Mouse (Mus musculus) hindbrain, embryonic 12.5 days (tissue): ENCODE results near the gene Sept4. TPM values are rescaled to one million over a fixed set of nuclear protein-coding genes. Genes with fewer than 3 reads are reported as not detected.

Experiments
- ATAC-seq: fragments of 200-750 bp; cut with Nextera tagmentation; 2 replicates; pipeline ENCODE4 v1.8.0; 2017; ENCODE audit warnings: moderate TSS enrichment; ENCODE audit not compliant: low FRiP score
- H3K27ac ChIP-seq: fragments of 300-500 bp; sonication (generic); 2 replicates; pipeline ENCODE4 v1.5.1; 2016; ENCODE audit warnings: mild to moderate bottlenecking
- H3K27me3 ChIP-seq: fragments of 300-500 bp; sonication (generic); 2 replicates; pipeline ENCODE4 v1.6.1; 2016; ENCODE audit warnings: mild to moderate bottlenecking
- H3K36me3 ChIP-seq: fragments of 300-500 bp; sonication (generic); 2 replicates; pipeline ENCODE4 v1.6.1; 2016; ENCODE audit warnings: mild to moderate bottlenecking
- H3K4me1 ChIP-seq: fragments of 300-500 bp; sonication (generic); 2 replicates; pipeline ENCODE4 v1.6.1; 2016
- H3K4me2 ChIP-seq: fragments of 300-500 bp; sonication (generic); replicated peaks from 2 replicates; pipeline ENCODE4 v1.6.1; 2016; ENCODE audit warnings: mild to moderate bottlenecking
- H3K4me3 ChIP-seq: fragments of 300-500 bp; sonication (generic); 2 replicates; pipeline ENCODE4 v1.5.1; 2016; ENCODE audit warnings: mild to moderate bottlenecking
- H3K9ac ChIP-seq: fragments of 300-500 bp; sonication (generic); 2 replicates; pipeline ENCODE4 v1.6.1; 2016; ENCODE audit warnings: mild to moderate bottlenecking, moderate library complexity
- H3K9me3 ChIP-seq: fragments of 300-500 bp; sonication (generic); replicated peaks from 2 replicates; pipeline ENCODE4 v1.6.1; 2016; ENCODE audit warnings: mild to moderate bottlenecking
- WGBS: fragments of 180-500 bp; shearing (Covaris S2); methylation state at CpG from one replicate; pipeline ENCODE4 v1.1.7; 2016; 5-methylcytosine and 5-hydroxymethylcytosine counted together
- polyA plus RNA-seq: library from polyadenylated mRNA; unstranded; fragments of >200 nt; fragmentation: Nextera tagmentation; extraction: Ambion mirVana; gene quantifications from 2 replicates; pipeline ENCODE4 v1.2.1, GENCODE M21; 2016

The Sept4 gene
- polyA plus RNA-seq, 1 experiment from 2014 or later: 13.1 TPM

GRCm38 (mm10) chr11:87581161-87581865 is 12.6 kb downstream of the Sept4 start:
- 83% methylated on average over 12 of the region's 12 CpGs for WGBS
- no peak for ATAC-seq

GRCm38 (mm10) chr11:87581933-87582710 is 13.4 kb downstream of the Sept4 start:
- WGBS: 82% methylated on average over 8 of the region's 8 CpGs
- H3K27me3 ChIP-seq: peaks cover 10% of the 10 kb centered on the region; the same call in 1 of the 2 replicates
- H3K36me3 ChIP-seq: no peaks in the 10 kb centered on the region
- H3K4me1 ChIP-seq: peaks cover 20% of the 10 kb centered on the region
- no peak overlapping the region for H3K4me2 ChIP-seq
- 0 out of 2 replicates have a peak overlapping the region, but pooled peaks have one; percentile 13 for H3K9ac ChIP-seq
- no peaks in the 10 kb centered on the region for H3K9me3 ChIP-seq
- no peak overlapping the region for H3K27ac ChIP-seq
- H3K4me3 ChIP-seq: no peak overlapping the region
- no peak for ATAC-seq

More at GRCm38 (mm10) chr11:87581161-87581865, 12.6 kb downstream of the Sept4 start:
- Histone ChIP-seq H3K9ac (no peak overlapping the region), H3K27ac (no peak overlapping the region), H3K4me1 (peaks cover 20% of the 10 kb centered on the region), H3K9me3 (no peaks in the 10 kb centered on the region), H3K36me3 (no peaks in the 10 kb centered on the region), H3K27me3 (peaks cover 13% of the 10 kb centered on the region; the same call in 1 of the 2 replicates), H3K4me3 (no peak overlapping the region), H3K4me2 (no peak overlapping the region)

- ATAC-seq: no peak
- Histone ChIP-seq H3K4me3 (no peak overlapping the region), H3K27me3 (peaks cover 10% of the 10 kb centered on the region; the same call in 1 of the 2 replicates), H3K4me2 (no peak overlapping the region), H3K9me3 (no peaks in the 10 kb centered on the region), H3K36me3 (no peaks in the 10 kb centered on the region), H3K27ac (no peak overlapping the region), H3K9ac (no peak overlapping the region), H3K4me1 (peaks cover 12% of the 10 kb centered on the region; the same call in 1 of the 2 replicates)
- 80% methylated on average over 6 of the region's 6 CpGs for WGBS
These were observed 14.8 kb downstream of the Sept4 start for GRCm38 (mm10) chr11:87583291-87584034.

GRCm38 (mm10) chr11:87584711-87585505 is 16.2 kb downstream of the Sept4 start:
- WGBS: 85% methylated on average over 10 of the region's 10 CpGs
- H3K27ac ChIP-seq: no peak overlapping the region
- ATAC-seq: no peak
- no peak overlapping the region for H3K4me2 ChIP-seq
- H3K36me3 ChIP-seq: 0 out of 2 replicates have a peak, but pooled peaks cover 3% of the 10 kb centered on the region
- H3K4me3 ChIP-seq: no peak overlapping the region
- no peaks in the 10 kb centered on the region for H3K9me3 ChIP-seq
- H3K27me3 ChIP-seq: peaks cover 10% of the 10 kb centered on the region; the same call in 1 of the 2 replicates
- peaks cover 8% of the 10 kb centered on the region for H3K4me1 ChIP-seq
- H3K9ac ChIP-seq: no peak overlapping the region

DNA sequence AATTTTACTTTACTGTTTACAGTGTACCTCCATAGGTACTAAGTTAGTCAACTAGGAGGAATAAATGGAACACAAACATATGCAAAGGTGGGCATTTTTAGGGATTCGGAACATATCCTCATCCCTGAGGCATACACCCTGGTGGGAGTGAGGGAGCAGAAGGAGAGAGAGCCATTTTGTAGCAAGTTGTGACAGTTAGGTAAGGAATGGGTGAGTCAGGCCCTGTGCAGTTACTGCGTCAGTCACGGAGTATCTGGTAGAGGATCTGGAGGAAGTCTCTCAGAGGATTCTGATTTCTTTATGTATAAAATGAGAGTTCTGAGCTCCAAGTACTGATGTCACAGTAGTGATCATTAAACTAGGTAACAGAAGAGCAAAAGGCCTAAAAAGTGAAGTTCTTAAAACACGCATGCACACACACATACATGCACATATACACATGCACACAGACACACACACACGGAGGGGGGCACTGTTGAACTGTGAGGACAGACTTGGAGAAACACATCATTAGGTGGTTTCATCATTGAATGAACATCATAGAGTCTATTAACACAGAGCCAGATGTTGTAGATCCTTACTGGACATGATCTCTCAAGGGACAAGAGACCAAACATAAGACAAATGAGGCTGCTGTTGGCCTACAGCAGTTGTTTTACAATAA is 18.6 kb downstream of the Sept4 start:
- no peak overlapping the region for H3K9ac ChIP-seq
- no peak overlapping the region for H3K4me2 ChIP-seq
- no peak overlapping the region for H3K4me3 ChIP-seq
- 92% methylated on average over 5 of the region's 5 CpGs for WGBS
- H3K36me3 ChIP-seq: 0 out of 2 replicates have a peak, but pooled peaks cover 3% of the 10 kb centered on the region
- H3K27me3 ChIP-seq: no peaks in the 10 kb centered on the region
- no peak for ATAC-seq
- H3K9me3 ChIP-seq: no peaks in the 10 kb centered on the region
- peaks cover 18% of the 10 kb centered on the region for H3K4me1 ChIP-seq
- no peak overlapping the region for H3K27ac ChIP-seq

- H3K4me2 ChIP-seq: peak overlapping the region; percentile 87; the same call in 1 of the 2 replicates
- ATAC-seq: no peak
- no peak overlapping the region for H3K4me3 ChIP-seq
- H3K4me1 ChIP-seq: peaks cover 39% of the 10 kb centered on the region
- H3K36me3 ChIP-seq: peaks cover 7% of the 10 kb centered on the region; the same call in 1 of the 2 replicates
- H3K9ac ChIP-seq: no peak overlapping the region
- 96% methylated on average over 8 of the region's 8 CpGs for WGBS
- H3K9me3 ChIP-seq: no peaks in the 10 kb centered on the region
- H3K27me3 ChIP-seq: no peaks in the 10 kb centered on the region
- H3K27ac ChIP-seq: no peak overlapping the region
These were observed 20.9 kb downstream of the Sept4 start for GRCm38 (mm10) chr11:87589605-87590004.

DNA sequence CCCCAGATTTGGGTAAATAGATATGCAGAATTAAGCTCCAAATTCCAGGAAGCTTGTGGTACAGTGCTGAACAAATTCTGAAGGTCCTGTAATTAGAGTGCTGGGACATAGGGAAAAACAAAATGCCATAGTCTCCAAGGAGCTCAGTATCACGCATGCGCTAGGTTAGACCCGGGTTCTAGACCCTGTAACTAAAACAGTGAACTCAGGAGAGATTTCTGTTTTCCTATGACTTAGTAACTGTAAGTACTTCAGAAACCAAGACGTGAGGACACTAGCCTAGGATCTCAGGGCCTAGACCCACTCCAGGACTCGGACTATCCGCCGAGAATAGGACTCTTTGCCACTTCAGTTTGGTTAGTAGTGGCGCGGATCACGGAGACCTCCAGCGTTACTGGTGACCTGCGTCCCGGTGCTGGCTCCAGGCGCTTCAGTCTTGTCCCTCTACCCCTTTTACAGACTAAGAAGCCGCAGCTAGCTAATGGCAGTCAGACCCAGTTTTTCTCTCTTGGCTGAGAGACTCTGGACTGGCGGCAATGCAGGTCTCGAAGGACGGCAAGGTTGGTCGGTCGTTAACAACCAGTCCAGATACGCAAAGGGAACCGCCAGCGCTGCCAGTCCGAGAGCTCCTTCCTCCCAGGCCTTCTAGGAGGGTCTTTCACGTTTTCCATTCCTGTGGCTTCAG is 22.3 kb downstream of the Sept4 start:
- H3K36me3 ChIP-seq: peaks cover 7% of the 10 kb centered on the region; the same call in 1 of the 2 replicates
- H3K27me3 ChIP-seq: no peaks in the 10 kb centered on the region
- H3K4me3 ChIP-seq: peak overlapping the region; percentile 79
- peak overlapping the region; percentile 88 for H3K27ac ChIP-seq
- WGBS: 2% methylated on average over 25 of the region's 25 CpGs
- H3K9ac ChIP-seq: peak overlapping the region; percentile 86
- H3K9me3 ChIP-seq: no peaks in the 10 kb centered on the region
- H3K4me1 ChIP-seq: peaks cover 51% of the 10 kb centered on the region
- no peak for ATAC-seq
- H3K4me2 ChIP-seq: peak overlapping the region; percentile 87

DNA sequence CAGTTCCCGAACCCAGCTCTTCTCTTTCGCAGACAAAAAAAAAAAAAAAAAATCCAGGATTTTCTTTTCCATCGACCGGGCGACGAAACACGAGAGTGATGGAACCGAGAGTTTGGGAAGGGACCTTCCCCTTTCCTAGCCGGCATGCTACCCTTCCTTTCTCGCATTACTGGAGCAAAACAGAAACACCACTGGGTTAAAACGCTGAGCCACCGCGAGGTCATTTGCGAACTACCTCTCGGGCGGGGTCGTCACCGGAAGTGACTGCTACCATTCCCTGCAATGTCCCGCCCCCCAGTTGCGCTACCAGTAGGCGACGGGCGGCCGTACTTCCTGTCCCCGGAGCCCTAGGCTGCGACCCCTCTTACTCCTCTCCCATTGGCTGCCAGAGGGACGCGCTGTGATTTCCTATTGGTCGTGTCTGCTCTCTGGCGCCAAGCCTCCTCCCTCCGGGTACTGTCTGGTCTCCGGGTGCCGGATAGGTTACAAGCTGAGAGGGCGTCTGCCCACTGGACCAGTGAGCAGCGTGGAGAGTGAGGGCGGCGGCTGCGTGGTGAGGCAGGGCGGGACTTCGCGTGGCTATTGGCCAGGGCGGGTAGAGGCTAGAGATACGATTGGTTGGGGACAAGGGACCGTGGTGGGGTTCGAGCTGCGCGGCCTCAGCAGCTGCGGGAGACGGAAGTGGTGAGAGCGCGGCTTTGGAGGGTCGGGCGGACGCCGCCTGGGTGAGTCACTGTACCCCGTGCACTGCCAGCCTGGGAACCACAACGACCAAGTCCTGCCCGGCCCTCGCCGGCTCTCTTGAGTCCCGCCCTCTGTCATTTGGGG is 23.0 kb downstream of the Sept4 start, which contains the start of gene Mtmr4:
TSS of gene Mtmr4 (plus strand) at position 637 of the 828 bp plus-strand sequence.
- Histone ChIP-seq H3K27ac (peak within 1 kb of the TSS; percentile 90), H3K4me1 (peaks cover 58% of the 10 kb centered on the region), H3K27me3 (no peaks in the 10 kb centered on the region), H3K4me3 (peak within 1 kb of the TSS; percentile 79), H3K4me2 (peak within 1 kb of the TSS; percentile 87), H3K36me3 (peaks cover 7% of the 10 kb centered on the region; the same call in 1 of the 2 replicates), H3K9ac (peak within 1 kb of the TSS; percentile 86), H3K9me3 (no peaks in the 10 kb centered on the region)
- under 1% methylated on average over 61 of the region's 61 CpGs for WGBS
- peak; percentile 97 for ATAC-seq

DNA sequence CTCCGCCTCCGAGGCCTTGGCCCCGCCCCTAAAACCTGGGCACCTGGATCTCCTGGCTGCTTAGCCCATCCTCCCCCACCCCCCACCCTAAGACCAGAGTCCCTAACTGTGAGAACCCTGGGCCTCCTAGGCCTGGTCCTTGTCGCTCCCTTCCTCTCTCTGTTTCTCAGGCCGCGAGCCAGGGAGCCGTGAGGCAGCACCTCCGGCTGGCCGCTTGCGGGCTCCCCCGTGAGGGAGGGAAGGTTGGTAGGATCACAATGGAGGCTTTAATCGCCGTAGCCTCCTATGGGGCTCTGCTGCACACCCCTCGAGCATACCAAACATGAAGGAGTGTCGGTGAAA is 23.6 kb downstream of the Sept4 start:
- Histone ChIP-seq H3K27ac (peak overlapping the region; percentile 90), H3K36me3 (peaks cover 11% of the 10 kb centered on the region), H3K9ac (peak overlapping the region; percentile 81), H3K4me1 (peaks cover 64% of the 10 kb centered on the region), H3K9me3 (no peaks in the 10 kb centered on the region), H3K4me2 (peak overlapping the region; percentile 80), H3K4me3 (peak overlapping the region; percentile 79), H3K27me3 (no peaks in the 10 kb centered on the region)
- ATAC-seq: peak; percentile 51; the same call in 1 of the 2 replicates
- under 1% methylated on average over 15 of the region's 15 CpGs for WGBS
